Mouse (Mus musculus): ENCODE results near the gene Syf2. TPM values are rescaled to one million over a fixed set of nuclear protein-coding genes. Genes with fewer than 3 reads are reported as not detected.

The Syf2 gene
- polyA plus RNA-seq, 1 experiment from 2014 or later = 69.8 TPM

DNA sequence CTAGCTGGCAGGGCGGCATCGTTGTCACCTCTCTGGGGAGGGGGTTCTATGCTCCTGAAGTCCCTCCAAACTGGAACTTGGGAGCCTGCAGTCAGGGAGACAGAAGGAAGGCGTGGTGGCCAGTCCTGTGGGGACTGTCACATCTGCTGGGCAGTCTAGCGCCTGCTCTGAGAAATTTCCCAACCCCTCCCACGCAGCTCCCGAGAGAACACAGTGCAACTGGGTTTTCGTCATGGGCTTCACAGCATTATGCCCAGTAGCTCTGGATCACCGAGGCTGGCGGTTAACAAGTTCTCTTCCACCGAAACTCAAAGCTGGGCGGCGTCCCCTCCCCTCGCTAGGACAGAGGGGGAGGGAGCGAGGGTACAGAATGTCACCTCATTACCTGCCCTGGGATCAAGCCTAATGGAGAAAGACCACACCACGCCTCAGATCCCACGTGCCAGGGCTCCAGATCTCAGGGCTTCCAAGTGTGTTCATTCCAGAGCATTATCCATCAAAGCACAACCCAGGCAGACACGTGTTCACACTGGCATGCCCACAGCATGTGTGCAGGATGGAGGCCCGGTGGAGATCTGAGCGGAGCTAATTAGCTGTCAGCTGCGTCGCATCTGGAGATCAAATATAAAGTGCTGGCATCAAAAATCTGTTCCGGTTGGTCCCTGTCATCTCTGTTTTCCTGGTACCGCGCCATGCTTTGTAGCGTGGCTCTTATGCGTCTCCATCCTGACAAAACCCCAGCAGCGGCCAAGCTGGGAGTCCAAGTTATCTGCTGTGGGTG lies 13.2 kb downstream of the Syf2 start:
- H3K9ac ChIP-seq (ENCODE audit: low read length) = no peak overlapping the region

DNA sequence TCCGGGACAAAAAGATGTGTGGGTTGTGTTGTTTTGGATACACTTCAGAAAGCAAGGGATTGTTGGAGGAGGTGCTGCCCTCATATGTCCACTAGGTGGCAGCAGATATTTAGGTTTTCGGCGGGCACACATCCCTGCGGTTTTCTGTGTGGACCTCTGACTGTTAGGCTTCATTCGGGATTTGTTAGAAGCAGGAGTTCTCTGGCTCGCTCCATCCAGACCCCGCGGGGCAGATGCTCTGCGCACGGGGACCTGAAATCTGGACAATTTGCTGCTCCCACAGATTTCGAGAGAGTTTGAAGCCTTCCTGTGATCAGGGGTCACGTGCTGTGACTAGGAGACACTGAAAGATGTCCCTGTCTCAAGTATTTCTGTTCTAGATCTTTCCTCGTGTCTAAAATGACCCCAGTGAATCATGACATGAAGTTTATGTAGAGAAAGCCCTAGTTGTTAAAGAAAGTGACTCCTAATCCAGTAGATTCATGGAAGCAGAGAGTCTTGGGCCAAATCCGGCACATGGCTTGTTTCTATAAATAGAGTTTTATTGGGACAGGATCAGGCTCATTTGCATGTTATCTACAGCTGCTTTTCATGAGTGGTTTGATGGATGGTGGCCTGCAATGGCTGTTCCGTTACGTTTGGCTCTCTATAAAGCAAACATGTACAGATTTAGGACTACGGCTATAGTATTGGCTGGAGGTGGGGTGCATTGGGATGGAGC lies 15.5 kb downstream of the Syf2 start:
- no peaks in the 10 kb centered on the region for H3K9me3 ChIP-seq (ENCODE audit: control insufficient read depth, low read length)
- no peak overlapping the region for H3K4me2 ChIP-seq (ENCODE audit: low read depth, severe bottlenecking)
- ATAC-seq (ENCODE audit: insufficient number of reproducible peaks, low FRiP score, low TSS enrichment, low read depth) (no peak), DNase-seq (ENCODE audit: low spot score) (peak; percentile 84)
- WGBS = 18% methylated on average over 17 of the region's 17 CpGs
- H3K9ac ChIP-seq (ENCODE audit: low read length) = no peak overlapping the region
- H3K27me3 ChIP-seq (ENCODE audit: control insufficient read depth, insufficient read depth, low read length) = peaks cover 4% of the 10 kb centered on the region; the same call in 1 of the 2 replicates
- H3K4me1 ChIP-seq (ENCODE audit: control insufficient read depth, insufficient read depth, low read length) = peaks cover 9% of the 10 kb centered on the region
- H3K36me3 ChIP-seq (ENCODE audit: control insufficient read depth, insufficient read depth, low read length) = no peaks in the 10 kb centered on the region
- no peak overlapping the region for H3K4me3 ChIP-seq (ENCODE audit: low read depth, low read length)
- no peak overlapping the region for H3K27ac ChIP-seq (replicated peaks; ENCODE audit: low read depth, low read length)

More for the DNA sequence above, 13.2 kb downstream of the Syf2 start:
- no peaks in the 10 kb centered on the region for H3K36me3 ChIP-seq (ENCODE audit: control insufficient read depth, insufficient read depth, low read length)
- H3K27me3 ChIP-seq (ENCODE audit: control insufficient read depth, insufficient read depth, low read length) = peaks cover 4% of the 10 kb centered on the region; the same call in 1 of the 2 replicates
- ATAC-seq (ENCODE audit: insufficient number of reproducible peaks, low FRiP score, low TSS enrichment, low read depth) (0 out of 2 replicates have a peak, but pooled peaks have one; percentile 13), DNase-seq (ENCODE audit: low spot score) (no peak)
- H3K4me3 ChIP-seq (ENCODE audit: low read depth, low read length) = no peak overlapping the region
- no peak overlapping the region for H3K4me2 ChIP-seq (ENCODE audit: low read depth, severe bottlenecking)
- no peaks in the 10 kb centered on the region for H3K9me3 ChIP-seq (ENCODE audit: control insufficient read depth, low read length)
- H3K4me1 ChIP-seq (ENCODE audit: control insufficient read depth, insufficient read depth, low read length) = peaks cover 7% of the 10 kb centered on the region; the same call in 1 of the 2 replicates
- WGBS = 45% methylated on average over 27 of the region's 27 CpGs
- no peak overlapping the region for H3K27ac ChIP-seq (replicated peaks; ENCODE audit: low read depth, low read length)

- 20% methylated on average over 11 of the region's 11 CpGs for WGBS
- Histone ChIP-seq H3K27me3 (ENCODE audit: control insufficient read depth, insufficient read depth, low read length) (no peaks in the 10 kb centered on the region), H3K9ac (ENCODE audit: low read length) (no peak overlapping the region), H3K4me3 (ENCODE audit: low read depth, low read length) (no peak overlapping the region), H3K36me3 (ENCODE audit: control insufficient read depth, insufficient read depth, low read length) (no peaks in the 10 kb centered on the region), H3K4me2 (ENCODE audit: low read depth, severe bottlenecking) (no peak overlapping the region), H3K4me1 (ENCODE audit: control insufficient read depth, insufficient read depth, low read length) (peaks cover 3% of the 10 kb centered on the region), H3K9me3 (ENCODE audit: control insufficient read depth, low read length) (no peaks in the 10 kb centered on the region), H3K27ac (replicated peaks; ENCODE audit: low read depth, low read length) (no peak overlapping the region)
- ATAC-seq (ENCODE audit: insufficient number of reproducible peaks, low FRiP score, low TSS enrichment, low read depth) (peak; percentile 89), DNase-seq (ENCODE audit: low spot score) (peak; percentile 82)
Observed at GRCm38 (mm10) chr4:134950518-134951091, 19.9 kb downstream of the Syf2 start.

- Histone ChIP-seq H3K36me3 (ENCODE audit: control insufficient read depth, insufficient read depth, low read length) (no peaks in the 10 kb centered on the region), H3K9ac (ENCODE audit: low read length) (peak overlapping the region; percentile 24; the same call in 1 of the 2 replicates), H3K27me3 (ENCODE audit: control insufficient read depth, insufficient read depth, low read length) (no peaks in the 10 kb centered on the region), H3K4me1 (ENCODE audit: control insufficient read depth, insufficient read depth, low read length) (peaks cover 3% of the 10 kb centered on the region), H3K27ac (replicated peaks; ENCODE audit: low read depth, low read length) (no peak overlapping the region), H3K4me3 (ENCODE audit: low read depth, low read length) (no peak overlapping the region), H3K4me2 (ENCODE audit: low read depth, severe bottlenecking) (no peak overlapping the region), H3K9me3 (ENCODE audit: control insufficient read depth, low read length) (no peaks in the 10 kb centered on the region)
- no peak for ATAC-seq (ENCODE audit: insufficient number of reproducible peaks, low FRiP score, low TSS enrichment, low read depth)
- 18% methylated on average over 15 of the region's 15 CpGs for WGBS
- DNase-seq (ENCODE audit: low spot score) = peak; percentile 32
Observed at GRCm38 (mm10) chr4:134954461-134954860, 23.8 kb downstream of the Syf2 start.

GRCm38 (mm10) chr4:134955196-134955595 lies 24.5 kb downstream of the Syf2 start:
- H3K4me2 ChIP-seq (ENCODE audit: low read depth, severe bottlenecking) = no peak overlapping the region
- DNase-seq (ENCODE audit: low spot score) (no peak), ATAC-seq (ENCODE audit: insufficient number of reproducible peaks, low FRiP score, low TSS enrichment, low read depth) (no peak)
- H3K9me3 ChIP-seq (ENCODE audit: control insufficient read depth, low read length) = no peaks in the 10 kb centered on the region
- 91% methylated on average over 2 of the region's 2 CpGs for WGBS
- H3K4me1 ChIP-seq (ENCODE audit: control insufficient read depth, insufficient read depth, low read length) = peaks cover 3% of the 10 kb centered on the region
- H3K27me3 ChIP-seq (ENCODE audit: control insufficient read depth, insufficient read depth, low read length) = no peaks in the 10 kb centered on the region
- no peak overlapping the region for H3K9ac ChIP-seq (ENCODE audit: low read length)
- no peaks in the 10 kb centered on the region for H3K36me3 ChIP-seq (ENCODE audit: control insufficient read depth, insufficient read depth, low read length)
- H3K27ac ChIP-seq (replicated peaks; ENCODE audit: low read depth, low read length) = no peak overlapping the region
- H3K4me3 ChIP-seq (ENCODE audit: low read depth, low read length) = no peak overlapping the region

- Histone ChIP-seq H3K27ac (replicated peaks; ENCODE audit: low read depth, low read length) (no peak overlapping the region), H3K4me3 (ENCODE audit: low read depth, low read length) (no peak overlapping the region), H3K4me1 (ENCODE audit: control insufficient read depth, insufficient read depth, low read length) (no peaks in the 10 kb centered on the region; the same call in 1 of the 2 replicates), H3K4me2 (ENCODE audit: low read depth, severe bottlenecking) (no peak overlapping the region), H3K9ac (ENCODE audit: low read length) (no peak overlapping the region), H3K36me3 (ENCODE audit: control insufficient read depth, insufficient read depth, low read length) (no peaks in the 10 kb centered on the region), H3K27me3 (ENCODE audit: control insufficient read depth, insufficient read depth, low read length) (no peaks in the 10 kb centered on the region), H3K9me3 (ENCODE audit: control insufficient read depth, low read length) (no peaks in the 10 kb centered on the region)
- WGBS = 55% methylated on average over 3 of the region's 3 CpGs
- DNase-seq (ENCODE audit: low spot score) (no peak), ATAC-seq (ENCODE audit: insufficient number of reproducible peaks, low FRiP score, low TSS enrichment, low read depth) (no peak)
Observed at GRCm38 (mm10) chr4:134955845-134956244, 25.1 kb downstream of the Syf2 start.

GRCm38 (mm10) chr4:134956328-134956727 lies 25.6 kb downstream of the Syf2 start:
- 30% methylated on average over 3 of the region's 3 CpGs for WGBS
- Histone ChIP-seq H3K27ac (replicated peaks; ENCODE audit: low read depth, low read length) (no peak overlapping the region), H3K36me3 (ENCODE audit: control insufficient read depth, insufficient read depth, low read length) (no peaks in the 10 kb centered on the region), H3K9ac (ENCODE audit: low read length) (no peak overlapping the region), H3K4me1 (ENCODE audit: control insufficient read depth, insufficient read depth, low read length) (no peaks in the 10 kb centered on the region), H3K4me2 (ENCODE audit: low read depth, severe bottlenecking) (no peak overlapping the region), H3K27me3 (ENCODE audit: control insufficient read depth, insufficient read depth, low read length) (no peaks in the 10 kb centered on the region), H3K4me3 (ENCODE audit: low read depth, low read length) (no peak overlapping the region), H3K9me3 (ENCODE audit: control insufficient read depth, low read length) (no peaks in the 10 kb centered on the region)
- DNase-seq (ENCODE audit: low spot score) (peak; percentile 75), ATAC-seq (ENCODE audit: insufficient number of reproducible peaks, low FRiP score, low TSS enrichment, low read depth) (no peak)

DNA sequence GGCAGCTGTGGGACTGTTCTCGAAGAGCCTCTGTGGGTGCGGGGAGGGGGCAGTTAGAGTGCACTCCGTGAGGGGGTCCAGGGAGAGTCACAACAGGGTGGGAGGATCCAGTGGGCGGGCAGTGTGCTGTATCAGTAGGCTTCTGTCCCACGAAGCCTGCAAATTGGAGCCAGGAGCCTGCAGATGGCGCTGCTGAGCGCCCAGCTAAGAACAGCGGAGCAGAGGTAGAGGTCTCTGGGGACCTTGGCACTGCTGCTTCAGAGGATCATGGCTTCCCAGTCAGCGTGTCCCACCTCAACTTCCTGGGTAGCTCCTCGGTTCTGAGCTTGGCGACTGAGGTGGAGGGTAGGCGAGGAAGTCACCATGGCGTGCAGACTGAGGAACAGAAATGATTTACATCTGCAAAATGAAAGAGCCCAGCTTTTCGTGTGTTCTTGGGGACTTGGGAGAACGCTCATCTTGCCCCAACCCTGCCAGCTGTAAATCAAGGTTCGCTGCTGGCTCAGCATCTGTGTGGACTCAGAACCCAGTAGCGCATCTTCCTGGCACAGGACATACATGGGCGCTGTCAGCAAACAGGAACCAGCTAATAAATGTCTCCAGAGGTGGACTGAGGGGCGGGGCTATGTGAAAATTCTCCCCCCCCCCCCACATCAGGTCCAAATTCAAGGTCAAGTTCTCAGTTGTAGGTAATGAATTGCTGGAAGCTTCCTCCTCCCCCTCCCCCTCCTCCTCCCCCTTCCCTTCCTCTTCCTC lies 32.5 kb downstream of the Syf2 start:
- H3K27ac ChIP-seq (replicated peaks; ENCODE audit: low read depth, low read length) = no peak overlapping the region
- ATAC-seq (ENCODE audit: insufficient number of reproducible peaks, low FRiP score, low TSS enrichment, low read depth) (no peak), DNase-seq (ENCODE audit: low spot score) (peak; percentile 70)
- 25% methylated on average over 19 of the region's 19 CpGs for WGBS
- H3K4me1 ChIP-seq (ENCODE audit: control insufficient read depth, insufficient read depth, low read length) = no peaks in the 10 kb centered on the region
- no peak overlapping the region for H3K4me2 ChIP-seq (ENCODE audit: low read depth, severe bottlenecking)
- H3K27me3 ChIP-seq (ENCODE audit: control insufficient read depth, insufficient read depth, low read length) = no peaks in the 10 kb centered on the region
- H3K9me3 ChIP-seq (ENCODE audit: control insufficient read depth, low read length) = no peaks in the 10 kb centered on the region
- H3K9ac ChIP-seq (ENCODE audit: low read length) = no peak overlapping the region
- H3K4me3 ChIP-seq (ENCODE audit: low read depth, low read length) = no peak overlapping the region
- H3K36me3 ChIP-seq (ENCODE audit: control insufficient read depth, insufficient read depth, low read length) = no peaks in the 10 kb centered on the region
